Mouse (Mus musculus): Measurements from ENCODE around the gene Tmod3. TPM values are rescaled to one million over a fixed set of nuclear protein-coding genes. Genes with fewer than 3 reads are reported as not detected.

The Tmod3 gene
- polyA plus RNA-seq, 1 experiment from 2014 or later: 23.7 TPM

DNA sequence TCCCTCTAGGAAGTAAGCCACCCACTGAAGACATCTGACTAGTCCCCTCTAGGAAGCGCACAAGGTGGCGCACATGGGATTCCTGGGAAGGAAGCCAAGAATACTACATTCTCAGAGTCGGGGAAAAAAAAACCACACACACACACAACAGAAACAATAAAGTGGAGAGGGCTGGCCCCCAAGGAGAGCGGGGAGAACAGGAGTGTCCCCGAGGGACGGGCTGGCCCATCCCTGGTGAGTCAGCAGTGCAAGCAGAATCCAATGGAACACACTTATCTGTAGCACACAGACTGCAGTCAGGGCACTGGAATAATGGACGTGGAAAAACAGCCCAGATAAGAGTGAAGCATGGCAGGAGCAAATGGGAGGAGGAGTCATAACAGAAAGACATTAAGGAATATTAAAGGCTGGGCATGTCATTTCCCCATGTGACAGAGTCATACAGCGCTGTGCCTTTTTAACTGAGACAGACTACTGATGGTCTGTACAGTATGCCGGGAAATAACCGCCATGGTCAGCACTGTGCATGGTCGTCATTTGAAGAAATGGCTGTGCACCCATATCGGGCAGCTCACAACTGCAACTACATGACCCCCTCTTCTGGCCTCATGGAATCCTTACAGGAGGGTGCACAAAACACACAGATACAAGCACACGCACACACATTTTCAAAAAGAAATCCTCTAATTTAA lies 31.9 kb downstream of the Tmod3 start:
- peaks cover 11% of the 10 kb centered on the region for H3K36me3 ChIP-seq (replicated peaks)
- whole genome bisulfite sequencing (ENCODE audit: insufficient replicate concordance): 58% methylated on average over 13 of the region's 13 CpGs
- peaks cover 7% of the 10 kb centered on the region for H3K4me1 ChIP-seq (replicated peaks)
- no peaks in the 10 kb centered on the region for H3K27me3 ChIP-seq
- no peak overlapping the region for H3K9ac ChIP-seq
- peak; percentile 99 for ATAC-seq (ENCODE audit: insufficient read depth)
- H3K9me3 ChIP-seq (replicated peaks): no peaks in the 10 kb centered on the region
- H3K4me3 ChIP-seq (replicated peaks): no peak overlapping the region
- 0 out of 2 replicates have a peak overlapping the region, but pooled peaks have one; percentile 41 for H3K27ac ChIP-seq (replicated peaks)
- no peak overlapping the region; the same call in 1 of the 2 replicates for H3K4me2 ChIP-seq

DNA sequence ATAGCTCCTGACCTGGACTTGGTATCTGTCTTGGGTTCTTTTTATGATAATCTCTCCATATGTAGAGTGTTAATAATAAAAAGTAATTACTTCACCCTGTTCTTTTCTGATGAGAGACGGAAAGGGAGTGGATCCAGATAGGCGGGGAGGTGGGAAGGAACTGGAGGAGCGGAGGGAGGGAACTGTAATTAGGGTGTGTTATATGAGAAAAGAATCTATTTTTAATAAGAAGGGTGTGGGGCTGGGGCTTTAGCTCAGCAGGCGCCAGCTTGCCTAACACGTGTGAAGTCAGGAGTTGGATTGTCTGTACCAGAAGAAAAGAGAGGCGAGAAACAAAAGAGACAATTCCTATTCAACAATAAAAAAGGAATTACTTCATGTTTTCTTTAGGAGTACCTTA lies 35.8 kb downstream of the Tmod3 start:
- H3K36me3 ChIP-seq (replicated peaks): peaks cover 14% of the 10 kb centered on the region; the same call in 1 of the 2 replicates

DNA sequence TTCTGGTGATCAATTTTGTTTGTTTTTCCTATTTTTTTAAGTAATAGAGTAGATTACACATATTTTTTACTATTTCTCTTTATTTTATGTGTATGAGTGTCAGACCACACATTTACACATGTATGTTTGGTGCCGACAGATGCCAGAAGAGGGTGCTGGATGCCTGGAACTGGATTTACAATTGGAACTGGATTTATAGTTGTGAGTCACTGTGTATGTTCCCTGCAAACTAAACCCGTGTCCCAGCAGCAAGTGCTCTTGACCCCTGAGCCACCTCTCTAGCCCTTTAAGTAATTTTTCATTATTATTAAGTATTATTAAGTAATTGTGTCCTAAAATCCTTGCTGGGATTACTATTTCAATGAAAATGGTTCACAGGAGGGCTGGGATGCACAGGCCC lies 37.2 kb downstream of the Tmod3 start:
- Histone ChIP-seq H3K9ac (no peak overlapping the region), H3K4me3 (replicated peaks) (no peak overlapping the region)
- no peak for ATAC-seq (ENCODE audit: insufficient read depth)

More for the DNA sequence above, 35.8 kb downstream of the Tmod3 start:
- 72% methylated on average over 6 of the region's 6 CpGs for WGBS (ENCODE audit: insufficient replicate concordance)
- Histone ChIP-seq H3K9me3 (replicated peaks) (no peaks in the 10 kb centered on the region), H3K9ac (no peak overlapping the region), H3K27me3 (no peaks in the 10 kb centered on the region), H3K4me3 (replicated peaks) (no peak overlapping the region), H3K4me2 (no peak overlapping the region), H3K27ac (replicated peaks) (no peak overlapping the region), H3K4me1 (replicated peaks) (peaks cover 7% of the 10 kb centered on the region)
- no peak for ATAC-seq (ENCODE audit: insufficient read depth)

DNA sequence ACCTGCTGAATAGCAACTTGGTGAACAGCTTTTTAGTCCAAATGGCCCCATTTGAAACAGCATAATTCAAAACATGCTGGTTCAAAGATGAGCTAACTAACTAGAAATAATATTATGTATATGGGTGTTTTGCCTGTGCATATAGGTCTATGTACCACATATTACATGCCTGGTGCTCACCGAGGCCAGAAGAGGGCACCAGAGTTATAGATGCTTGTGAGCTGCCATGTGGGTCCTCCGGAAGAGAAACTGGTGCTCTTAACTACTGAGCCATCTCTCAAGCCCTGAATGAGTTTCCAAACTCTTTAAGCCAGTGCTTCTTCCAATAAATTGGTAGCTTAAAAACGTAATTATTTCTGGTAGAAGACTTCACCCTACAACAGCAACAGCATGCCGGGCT lies 37.7 kb downstream of the Tmod3 start:
- H3K27me3 ChIP-seq: no peaks in the 10 kb centered on the region
- ATAC-seq (ENCODE audit: insufficient read depth): no peak
- peaks cover 5% of the 10 kb centered on the region; the same call in 1 of the 2 replicates for H3K36me3 ChIP-seq (replicated peaks)
- no peak overlapping the region for H3K27ac ChIP-seq (replicated peaks)
- 34% methylated on average over 4 of the region's 4 CpGs for WGBS (ENCODE audit: insufficient replicate concordance)
- H3K4me2 ChIP-seq: no peak overlapping the region
- no peaks in the 10 kb centered on the region for H3K9me3 ChIP-seq (replicated peaks)
- no peaks in the 10 kb centered on the region for H3K4me1 ChIP-seq (replicated peaks)
- H3K9ac ChIP-seq: no peak overlapping the region
- H3K4me3 ChIP-seq (replicated peaks): no peak overlapping the region

More for the DNA sequence above, 37.2 kb downstream of the Tmod3 start:
- H3K27me3 ChIP-seq: no peaks in the 10 kb centered on the region
- no peak overlapping the region for H3K4me2 ChIP-seq
- peaks cover 1% of the 10 kb centered on the region for H3K4me1 ChIP-seq (replicated peaks)
- no peaks in the 10 kb centered on the region for H3K9me3 ChIP-seq (replicated peaks)
- no peak overlapping the region for H3K27ac ChIP-seq (replicated peaks)
- H3K36me3 ChIP-seq (replicated peaks): peaks cover 5% of the 10 kb centered on the region; the same call in 1 of the 2 replicates
- 73% methylated on average over 2 of the region's 2 CpGs for WGBS (ENCODE audit: insufficient replicate concordance)

DNA sequence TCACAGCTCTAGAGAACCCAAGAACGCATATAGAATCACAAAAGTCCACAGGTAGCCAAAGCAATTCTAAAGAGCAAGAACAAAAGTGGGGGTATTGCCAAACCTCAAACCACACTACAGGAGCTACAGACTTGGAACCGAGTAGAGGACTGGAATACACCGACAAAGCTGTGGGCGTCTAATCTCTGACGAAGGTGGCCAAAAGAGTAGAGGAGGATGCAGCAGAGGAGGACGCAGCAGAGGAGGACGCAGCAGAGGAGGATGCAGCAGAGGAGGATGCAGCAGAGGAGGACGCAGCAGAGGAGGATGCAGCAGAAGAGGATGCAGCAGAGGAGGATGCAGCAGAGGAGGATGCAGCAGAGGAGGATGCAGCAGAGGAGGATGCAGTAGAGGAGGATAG lies 38.5 kb downstream of the Tmod3 start:
- Histone ChIP-seq H3K9me3 (replicated peaks) (no peaks in the 10 kb centered on the region), H3K36me3 (replicated peaks) (peaks cover 5% of the 10 kb centered on the region), H3K4me3 (replicated peaks) (no peak overlapping the region), H3K27me3 (no peaks in the 10 kb centered on the region), H3K9ac (no peak overlapping the region), H3K4me1 (replicated peaks) (no peaks in the 10 kb centered on the region), H3K27ac (replicated peaks) (no peak overlapping the region), H3K4me2 (no peak overlapping the region)
- 71% methylated on average over 8 of the region's 8 CpGs for WGBS (ENCODE audit: insufficient replicate concordance)
- no peak for ATAC-seq (ENCODE audit: insufficient read depth)

DNA sequence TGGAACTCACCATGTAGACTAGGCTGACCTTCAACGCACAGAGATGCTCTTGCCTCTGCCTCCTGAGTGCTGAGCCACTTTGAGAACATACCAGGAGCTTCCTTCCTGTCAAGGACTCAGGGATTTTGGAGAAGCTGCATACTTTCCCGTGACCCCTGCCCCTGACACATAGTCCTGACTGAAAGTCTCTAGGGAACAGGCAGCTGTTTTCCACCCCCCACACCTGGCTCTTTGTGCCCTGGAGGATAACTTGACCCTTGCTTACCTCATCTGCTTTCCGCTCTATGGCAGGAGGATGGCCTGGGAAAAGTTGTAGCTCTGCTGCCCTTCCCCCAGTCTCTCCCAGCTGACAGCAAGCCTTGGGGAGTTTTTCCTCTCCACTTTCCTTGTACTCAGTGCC lies 41.7 kb downstream of the Tmod3 start:
- Histone ChIP-seq H3K36me3 (replicated peaks) (peaks cover 13% of the 10 kb centered on the region), H3K27ac (replicated peaks) (no peak overlapping the region), H3K4me3 (replicated peaks) (no peak overlapping the region), H3K4me1 (replicated peaks) (no peaks in the 10 kb centered on the region), H3K27me3 (no peaks in the 10 kb centered on the region), H3K9ac (no peak overlapping the region), H3K4me2 (no peak overlapping the region), H3K9me3 (replicated peaks) (no peaks in the 10 kb centered on the region)
- 66% methylated on average over 3 of the region's 3 CpGs for WGBS (ENCODE audit: insufficient replicate concordance)
- ATAC-seq (ENCODE audit: insufficient read depth): no peak

DNA sequence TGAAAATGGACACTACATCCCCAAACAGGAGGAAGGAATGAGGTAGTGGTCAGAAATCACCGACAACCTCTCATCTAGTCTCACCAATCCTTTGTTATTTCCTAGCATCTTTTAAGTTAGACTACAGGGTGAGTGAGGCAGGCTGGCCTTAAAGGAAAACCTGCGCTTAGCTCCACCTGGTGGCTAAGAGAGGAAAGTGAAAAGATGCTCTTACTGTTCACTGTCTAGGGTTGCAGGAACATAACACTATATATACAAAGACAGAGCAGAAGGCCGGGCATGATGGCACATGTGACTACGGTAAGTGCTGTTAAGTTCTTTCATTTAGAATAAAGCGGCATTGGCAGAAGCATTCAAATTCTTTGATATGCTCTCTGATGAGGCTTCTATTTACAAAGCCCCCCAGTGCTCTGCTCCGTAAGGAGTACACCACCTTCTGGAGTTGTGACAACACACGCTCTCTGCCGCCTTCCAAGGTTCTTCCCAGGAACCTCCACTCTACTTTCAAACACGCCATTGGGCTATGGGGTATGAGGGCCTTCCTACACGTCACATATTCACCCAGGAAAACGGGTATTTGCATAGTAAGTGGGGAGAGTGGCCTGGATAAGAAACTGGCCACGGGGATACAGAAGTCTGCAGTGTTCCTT lies 43.9 kb downstream of the Tmod3 start:
- H3K27me3 ChIP-seq: no peaks in the 10 kb centered on the region
- no peak overlapping the region for H3K27ac ChIP-seq (replicated peaks)
- ATAC-seq (ENCODE audit: insufficient read depth): no peak
- WGBS (ENCODE audit: insufficient replicate concordance): 64% methylated on average over 12 of the region's 12 CpGs
- H3K36me3 ChIP-seq (replicated peaks): peaks cover 14% of the 10 kb centered on the region
- H3K4me2 ChIP-seq: no peak overlapping the region
- H3K9ac ChIP-seq: no peak overlapping the region
- no peak overlapping the region for H3K4me3 ChIP-seq (replicated peaks)
- H3K4me1 ChIP-seq (replicated peaks): no peaks in the 10 kb centered on the region
- H3K9me3 ChIP-seq (replicated peaks): no peaks in the 10 kb centered on the region

DNA sequence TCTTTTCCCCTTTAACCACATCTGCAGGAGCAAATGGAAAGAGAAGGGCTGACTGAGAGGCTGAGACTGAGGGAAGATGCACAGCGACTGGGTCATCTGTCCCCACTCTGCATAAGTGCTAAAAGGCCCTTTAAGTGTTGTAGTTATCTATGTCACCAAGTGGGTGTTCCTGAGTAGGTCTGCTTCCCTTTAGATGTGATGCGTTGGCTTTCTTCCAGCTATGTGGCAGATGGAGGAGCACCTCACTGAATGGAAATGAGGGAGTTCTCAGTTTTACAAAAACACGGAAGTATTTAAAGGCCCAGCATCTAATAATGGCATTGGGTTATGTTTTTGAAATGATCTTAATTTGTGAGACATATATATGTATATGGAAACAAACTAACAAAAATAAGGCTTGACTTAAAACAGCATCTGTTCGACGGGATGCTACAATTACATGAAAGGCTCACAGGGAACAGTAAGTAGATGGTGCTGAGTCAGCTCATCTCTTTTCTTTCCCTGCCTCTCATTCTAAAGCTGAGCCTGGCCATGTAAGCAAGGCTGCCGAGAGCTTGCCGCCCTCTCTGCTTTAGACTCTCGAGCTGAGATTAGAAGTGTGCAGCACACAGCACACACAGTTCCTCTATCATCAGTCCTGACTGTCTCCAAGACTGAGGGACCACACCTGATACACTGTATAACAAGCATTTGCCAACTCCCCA lies 48.1 kb downstream of the Tmod3 start:
- Histone ChIP-seq H3K27ac (replicated peaks) (no peak overlapping the region), H3K4me3 (replicated peaks) (no peak overlapping the region), H3K9ac (no peak overlapping the region), H3K36me3 (replicated peaks) (peaks cover 38% of the 10 kb centered on the region), H3K4me2 (no peak overlapping the region), H3K27me3 (no peaks in the 10 kb centered on the region), H3K4me1 (replicated peaks) (no peaks in the 10 kb centered on the region), H3K9me3 (replicated peaks) (no peaks in the 10 kb centered on the region)
- 80% methylated on average over 8 of the region's 8 CpGs for WGBS (ENCODE audit: insufficient replicate concordance)
- ATAC-seq (ENCODE audit: insufficient read depth): no peak

DNA sequence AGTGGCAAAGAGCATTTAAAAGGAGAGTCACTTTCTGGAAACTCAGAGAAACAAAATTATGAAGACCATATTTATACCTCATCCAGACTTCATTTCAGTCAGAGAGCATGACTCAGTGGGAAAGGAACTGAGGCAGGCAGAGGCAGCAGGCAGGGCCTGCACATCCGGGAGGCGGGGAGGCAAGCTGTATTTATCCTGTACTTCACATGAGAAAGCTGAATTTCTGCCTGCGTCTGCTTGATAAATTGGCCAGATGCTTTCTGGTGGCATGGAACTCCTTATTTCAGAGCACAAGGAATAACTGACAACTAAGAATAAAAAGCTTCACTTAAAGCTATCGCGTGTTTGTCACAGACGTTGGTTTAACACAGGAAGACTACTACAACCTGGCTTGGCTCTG lies 55.1 kb downstream of the Tmod3 start:
- H3K4me3 ChIP-seq (replicated peaks): no peak overlapping the region
- H3K4me1 ChIP-seq (replicated peaks): no peaks in the 10 kb centered on the region
- peaks cover 42% of the 10 kb centered on the region for H3K36me3 ChIP-seq (replicated peaks)
- H3K9ac ChIP-seq: no peak overlapping the region
- WGBS (ENCODE audit: insufficient replicate concordance): 78% methylated on average over 6 of the region's 6 CpGs
- no peak overlapping the region for H3K4me2 ChIP-seq
- H3K27me3 ChIP-seq: no peaks in the 10 kb centered on the region
- no peak for ATAC-seq (ENCODE audit: insufficient read depth)
- no peaks in the 10 kb centered on the region for H3K9me3 ChIP-seq (replicated peaks)
- H3K27ac ChIP-seq (replicated peaks): no peak overlapping the region

DNA sequence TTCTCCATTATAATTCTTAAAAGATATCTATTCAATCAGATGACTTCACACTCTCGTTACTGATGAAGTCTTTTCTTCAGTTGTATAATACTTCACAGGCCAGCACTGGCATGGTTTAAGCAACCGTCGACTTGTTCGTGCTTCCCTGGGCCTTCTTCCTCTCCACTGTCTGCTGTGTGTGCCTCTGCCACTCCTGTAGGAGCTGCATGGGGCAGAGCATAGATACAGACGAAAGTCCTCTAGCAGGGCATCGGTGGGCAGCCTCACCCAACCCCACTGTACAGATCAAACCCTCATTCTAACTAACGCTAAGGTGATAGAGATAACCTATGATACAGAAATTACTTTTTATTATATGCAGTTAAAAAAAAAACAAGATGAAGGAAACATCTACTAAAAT lies 60.9 kb downstream of the Tmod3 start:
- 76% methylated on average over 7 of the region's 7 CpGs for WGBS (ENCODE audit: insufficient replicate concordance)
- no peaks in the 10 kb centered on the region for H3K27me3 ChIP-seq

DNA sequence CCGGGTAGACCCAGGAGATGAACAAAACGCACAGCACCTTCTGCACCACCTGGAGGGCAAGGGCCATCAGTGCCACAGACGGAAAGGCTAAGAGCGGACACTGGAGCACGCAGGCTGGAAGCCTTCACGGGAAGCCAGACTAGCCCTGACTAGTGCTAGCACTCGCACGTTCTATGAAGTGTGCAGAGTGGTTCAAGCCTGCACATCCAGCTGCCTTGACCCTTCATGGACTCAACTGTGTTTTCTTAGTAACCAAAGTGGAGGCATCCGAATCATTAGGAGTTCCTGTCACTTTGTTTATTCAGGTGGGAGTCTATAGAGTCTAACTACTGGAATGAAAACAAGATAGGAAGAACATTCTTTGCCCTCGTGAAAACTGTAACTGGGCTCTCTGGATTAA lies 63.5 kb downstream of the Tmod3 start:
- Histone ChIP-seq H3K27me3 (no peaks in the 10 kb centered on the region), H3K4me3 (replicated peaks) (no peak overlapping the region), H3K36me3 (replicated peaks) (peaks cover 14% of the 10 kb centered on the region), H3K9me3 (replicated peaks) (no peaks in the 10 kb centered on the region), H3K27ac (replicated peaks) (no peak overlapping the region), H3K9ac (no peak overlapping the region), H3K4me1 (replicated peaks) (no peaks in the 10 kb centered on the region), H3K4me2 (no peak overlapping the region)
- no peak for ATAC-seq (ENCODE audit: insufficient read depth)
- 73% methylated on average over 10 of the region's 10 CpGs for WGBS (ENCODE audit: insufficient replicate concordance)

More for the DNA sequence above, 60.9 kb downstream of the Tmod3 start:
- no peak for ATAC-seq (ENCODE audit: insufficient read depth)
- no peak overlapping the region for H3K9ac ChIP-seq
- H3K9me3 ChIP-seq (replicated peaks): no peaks in the 10 kb centered on the region
- peaks cover 22% of the 10 kb centered on the region for H3K36me3 ChIP-seq (replicated peaks)
- H3K4me3 ChIP-seq (replicated peaks): no peak overlapping the region
- H3K4me1 ChIP-seq (replicated peaks): no peaks in the 10 kb centered on the region
- H3K27ac ChIP-seq (replicated peaks): no peak overlapping the region
- H3K4me2 ChIP-seq: no peak overlapping the region

Measured in liver, embryonic 15.5 days (tissue).